Mouse (Mus musculus): Measurements from ENCODE around the gene Klhl10. TPM values are rescaled to one million over a fixed set of nuclear protein-coding genes. Genes with fewer than 3 reads are reported as not detected.
A peak's percentile ranks its signal among the peaks of the same experiment; 100 is the strongest.

The Klhl10 gene
- 0.66 and 0.68 TPM in 2 replicates for polyA plus RNA-seq (2014; fragmentation: Nextera tagmentation; extraction: Ambion mirVana)

- 86% methylated on average over 8 of the region's 8 CpGs for WGBS
- Histone ChIP-seq H3K9me3 (ENCODE audit: control insufficient read depth, low read length) (no peaks in the 10 kb centered on the region), H3K4me2 (replicated peaks; ENCODE audit: low read depth, low read length) (peak within 1 kb of the TSS; percentile 94), H3K27ac (ENCODE audit: low read depth, low read length) (peak within 1 kb of the TSS; percentile 39; the same call in 1 of the 2 replicates), H3K9ac (ENCODE audit: low read depth, low read length) (peak within 1 kb of the TSS; percentile 94), H3K36me3 (ENCODE audit: control insufficient read depth, insufficient read depth, low read length) (no peaks in the 10 kb centered on the region), H3K4me1 (replicated peaks; ENCODE audit: control insufficient read depth, insufficient read depth, low read length) (0 out of 2 replicates have a peak, but pooled peaks cover 2% of the 10 kb centered on the region), H3K27me3 (ENCODE audit: control insufficient read depth, insufficient read depth, low read length) (no peaks in the 10 kb centered on the region), H3K4me3 (ENCODE audit: low read depth, low read length) (peak within 1 kb of the TSS; percentile 78)
- DNase-seq (ENCODE audit: low spot score) (no peak), ATAC-seq (ENCODE audit: low FRiP score) (no peak)
These were observed at the start of gene Klhl10, which contains the start of gene Nt5c3b for GRCm38 (mm10) chr11:100441797-100442196. Gene Klhl10, plus strand, starts transcription at chr11:100441917. Gene Nt5c3b, minus strand, starts transcription at chr11:100441808.

DNA sequence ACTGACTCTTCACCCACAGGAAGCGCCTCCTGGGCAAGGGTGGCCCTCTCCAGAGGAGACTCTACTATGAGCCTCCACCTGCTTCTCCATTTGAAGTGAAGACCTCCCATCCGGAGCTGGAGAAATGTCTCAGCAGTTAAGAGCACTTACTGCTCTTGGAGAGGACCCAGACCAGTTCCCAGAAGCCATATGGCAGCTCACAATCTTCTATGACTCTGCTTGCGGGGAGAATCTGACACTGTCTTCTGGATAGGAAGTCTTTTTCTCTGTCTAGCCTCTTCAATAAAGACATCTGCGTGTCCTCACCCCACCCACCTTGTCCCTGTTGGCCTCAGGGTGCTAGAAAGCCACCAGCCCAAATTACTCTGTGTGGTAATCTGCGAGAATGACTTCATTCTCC, 48.8 kb upstream of the Klhl10 start:
- no peaks in the 10 kb centered on the region for H3K36me3 ChIP-seq (ENCODE audit: control insufficient read depth, insufficient read depth, low read length)
- no peaks in the 10 kb centered on the region for H3K9me3 ChIP-seq (ENCODE audit: control insufficient read depth, low read length)
- no peak overlapping the region for H3K4me2 ChIP-seq (replicated peaks; ENCODE audit: low read depth, low read length)
- ATAC-seq (ENCODE audit: low FRiP score) (no peak), DNase-seq (ENCODE audit: low spot score) (no peak)
- H3K4me3 ChIP-seq (ENCODE audit: low read depth, low read length), result no peak overlapping the region
- no peak overlapping the region for H3K27ac ChIP-seq (ENCODE audit: low read depth, low read length)
- H3K27me3 ChIP-seq (ENCODE audit: control insufficient read depth, insufficient read depth, low read length), result peaks cover 16% of the 10 kb centered on the region
- no peak overlapping the region for H3K9ac ChIP-seq (ENCODE audit: low read depth, low read length)
- 89% methylated on average over 5 of the region's 5 CpGs for WGBS
- H3K4me1 ChIP-seq (replicated peaks; ENCODE audit: control insufficient read depth, insufficient read depth, low read length), result peaks cover 2% of the 10 kb centered on the region; the same call in 1 of the 2 replicates

GRCm38 (mm10) chr11:100393733-100394132, 48.0 kb upstream of the Klhl10 start:
- H3K27me3 ChIP-seq (ENCODE audit: control insufficient read depth, insufficient read depth, low read length), result peaks cover 16% of the 10 kb centered on the region
- no peaks in the 10 kb centered on the region; the same call in 1 of the 2 replicates for H3K4me1 ChIP-seq (replicated peaks; ENCODE audit: control insufficient read depth, insufficient read depth, low read length)
- DNase-seq (ENCODE audit: low spot score), result no peak
- no peak overlapping the region for H3K27ac ChIP-seq (ENCODE audit: low read depth, low read length)
- H3K9me3 ChIP-seq (ENCODE audit: control insufficient read depth, low read length), result no peaks in the 10 kb centered on the region
- no peaks in the 10 kb centered on the region for H3K36me3 ChIP-seq (ENCODE audit: control insufficient read depth, insufficient read depth, low read length)
- no peak overlapping the region for H3K4me2 ChIP-seq (replicated peaks; ENCODE audit: low read depth, low read length)
- 75% methylated on average over 7 of the region's 7 CpGs for WGBS
- no peak overlapping the region for H3K4me3 ChIP-seq (ENCODE audit: low read depth, low read length)
- no peak overlapping the region for H3K9ac ChIP-seq (ENCODE audit: low read depth, low read length)
- no peak for ATAC-seq (ENCODE audit: low FRiP score)

DNA sequence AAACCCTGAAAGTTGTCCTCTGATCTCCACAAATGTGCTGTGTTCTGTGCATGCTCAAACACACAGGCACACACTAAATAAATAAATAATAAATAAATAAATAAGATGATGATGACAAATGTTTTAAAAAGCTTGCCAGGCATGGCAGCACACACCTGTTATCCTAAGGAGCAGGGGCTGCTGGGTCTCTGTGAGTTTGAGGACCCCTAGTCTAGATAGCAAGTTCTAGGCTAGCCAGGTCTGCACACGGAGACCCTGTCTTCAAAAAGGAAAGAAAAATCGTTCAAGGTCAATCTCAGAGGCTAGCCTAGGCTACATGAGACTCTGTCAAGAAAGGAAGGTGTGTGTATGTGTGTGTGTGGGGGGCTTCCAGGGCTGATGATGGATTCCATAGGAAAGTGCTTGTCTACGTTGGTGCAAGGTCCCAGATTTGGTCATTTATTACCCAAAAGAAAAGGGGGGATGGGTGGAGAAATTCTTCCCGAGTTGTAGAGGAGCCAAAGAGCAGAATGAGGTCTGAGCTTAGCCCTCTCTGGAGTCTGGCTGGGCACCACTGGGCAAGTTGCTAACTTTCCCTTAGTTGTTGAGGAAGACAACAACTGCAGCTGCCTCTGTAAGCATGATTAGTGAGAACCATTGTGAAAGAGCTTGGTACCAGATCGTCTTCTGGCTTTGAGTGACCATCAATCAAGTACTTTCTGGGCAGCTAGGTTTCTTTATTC, 47.2 kb upstream of the Klhl10 start:
- H3K9ac ChIP-seq (ENCODE audit: low read depth, low read length), result no peak overlapping the region

DNA sequence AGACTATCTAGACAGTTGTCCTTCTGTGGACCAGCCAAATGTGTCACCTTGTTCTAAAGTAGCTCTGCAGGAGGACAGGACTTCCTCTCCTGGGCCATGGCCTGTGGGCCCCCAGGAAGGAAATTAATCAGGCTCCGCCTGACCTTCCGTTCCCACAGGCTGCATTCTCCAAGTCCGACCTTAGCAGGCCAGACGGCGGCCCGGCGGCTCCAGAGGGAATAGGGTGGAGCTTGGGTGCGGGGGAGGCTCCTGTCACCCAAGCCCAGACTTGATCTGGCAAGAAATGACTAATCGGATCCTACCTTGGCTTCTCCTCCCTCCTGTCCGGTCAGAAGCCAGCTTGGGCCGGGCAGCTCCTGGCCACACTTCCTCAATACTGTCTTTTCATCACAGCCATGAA, 46.5 kb upstream of the Klhl10 start:
- H3K27me3 ChIP-seq (ENCODE audit: control insufficient read depth, insufficient read depth, low read length), result peaks cover 16% of the 10 kb centered on the region
- no peak overlapping the region for H3K27ac ChIP-seq (ENCODE audit: low read depth, low read length)
- WGBS, result 45% methylated on average over 11 of the region's 11 CpGs
- H3K9me3 ChIP-seq (ENCODE audit: control insufficient read depth, low read length), result no peaks in the 10 kb centered on the region
- 0 out of 2 replicates have a peak overlapping the region, but pooled peaks have one; percentile 6 for H3K4me2 ChIP-seq (replicated peaks; ENCODE audit: low read depth, low read length)
- H3K9ac ChIP-seq (ENCODE audit: low read depth, low read length), result no peak overlapping the region
- H3K4me3 ChIP-seq (ENCODE audit: low read depth, low read length), result no peak overlapping the region
- no peaks in the 10 kb centered on the region for H3K36me3 ChIP-seq (ENCODE audit: control insufficient read depth, insufficient read depth, low read length)
- DNase-seq (ENCODE audit: low spot score) (no peak), ATAC-seq (ENCODE audit: low FRiP score) (no peak)
- H3K4me1 ChIP-seq (replicated peaks; ENCODE audit: control insufficient read depth, insufficient read depth, low read length), result no peaks in the 10 kb centered on the region; the same call in 1 of the 2 replicates

More for the DNA sequence above, 47.2 kb upstream of the Klhl10 start:
- DNase-seq (ENCODE audit: low spot score) (no peak), ATAC-seq (ENCODE audit: low FRiP score) (no peak)
- H3K36me3 ChIP-seq (ENCODE audit: control insufficient read depth, insufficient read depth, low read length), result no peaks in the 10 kb centered on the region
- H3K4me3 ChIP-seq (ENCODE audit: low read depth, low read length), result no peak overlapping the region
- no peak overlapping the region for H3K4me2 ChIP-seq (replicated peaks; ENCODE audit: low read depth, low read length)
- no peak overlapping the region for H3K27ac ChIP-seq (ENCODE audit: low read depth, low read length)
- H3K4me1 ChIP-seq (replicated peaks; ENCODE audit: control insufficient read depth, insufficient read depth, low read length), result no peaks in the 10 kb centered on the region; the same call in 1 of the 2 replicates
- WGBS, result 66% methylated on average over 5 of the region's 5 CpGs
- H3K27me3 ChIP-seq (ENCODE audit: control insufficient read depth, insufficient read depth, low read length), result peaks cover 16% of the 10 kb centered on the region
- no peaks in the 10 kb centered on the region for H3K9me3 ChIP-seq (ENCODE audit: control insufficient read depth, low read length)

DNA sequence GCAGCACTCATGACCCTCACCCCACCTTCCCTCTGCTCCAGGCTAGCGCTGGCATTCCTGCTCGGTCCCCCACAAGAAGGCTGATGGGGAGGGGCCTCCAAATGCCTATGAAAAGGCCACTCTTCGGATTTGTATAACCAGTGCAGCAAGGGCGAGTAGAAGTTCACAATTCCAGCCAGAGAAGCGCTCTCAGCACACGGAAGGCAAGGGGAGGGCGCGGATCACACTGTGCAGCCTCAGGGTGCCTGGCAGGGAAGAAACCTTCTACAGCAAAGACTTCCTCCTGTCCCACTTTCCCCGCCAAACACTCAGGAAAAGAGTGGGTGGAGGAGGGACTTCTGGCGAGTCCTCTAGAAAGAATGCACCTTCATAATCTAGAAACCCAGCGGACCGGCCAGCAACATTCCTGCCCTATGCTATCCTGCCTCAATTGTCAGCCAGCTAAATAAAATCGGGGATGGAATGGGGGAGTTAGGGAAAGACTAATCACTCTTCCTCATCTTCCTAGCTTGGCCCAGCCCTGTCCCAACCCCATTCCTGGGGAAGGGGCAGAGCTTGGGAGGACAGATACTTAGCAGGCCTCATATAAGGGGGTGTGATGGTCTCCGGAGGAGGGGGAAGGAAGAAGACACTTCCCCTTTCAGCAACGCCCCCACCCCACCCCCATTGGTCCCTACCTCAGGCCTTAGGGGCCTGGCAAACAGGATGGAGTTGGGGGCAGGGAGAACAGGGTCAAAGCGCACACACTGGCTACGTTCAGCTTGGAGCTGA, 45.7 kb upstream of the Klhl10 start:
- H3K4me1 ChIP-seq (replicated peaks; ENCODE audit: control insufficient read depth, insufficient read depth, low read length), result no peaks in the 10 kb centered on the region; the same call in 1 of the 2 replicates
- H3K27ac ChIP-seq (ENCODE audit: low read depth, low read length), result 0 out of 2 replicates have a peak overlapping the region, but pooled peaks have one; percentile 14
- no peak overlapping the region for H3K9ac ChIP-seq (ENCODE audit: low read depth, low read length)
- DNase-seq (ENCODE audit: low spot score) (no peak), ATAC-seq (ENCODE audit: low FRiP score) (no peak)
- peaks cover 16% of the 10 kb centered on the region for H3K27me3 ChIP-seq (ENCODE audit: control insufficient read depth, insufficient read depth, low read length)
- H3K4me3 ChIP-seq (ENCODE audit: low read depth, low read length), result peak overlapping the region; percentile 53; the same call in 1 of the 2 replicates
- 36% methylated on average over 15 of the region's 17 CpGs for WGBS
- H3K36me3 ChIP-seq (ENCODE audit: control insufficient read depth, insufficient read depth, low read length), result no peaks in the 10 kb centered on the region
- H3K9me3 ChIP-seq (ENCODE audit: control insufficient read depth, low read length), result no peaks in the 10 kb centered on the region
- peak overlapping the region; percentile 39 for H3K4me2 ChIP-seq (replicated peaks; ENCODE audit: low read depth, low read length)

- WGBS, result 6% methylated on average over 42 of the region's 42 CpGs
- Histone ChIP-seq H3K4me3 (ENCODE audit: low read depth, low read length) (peak overlapping the region; percentile 53), H3K4me1 (replicated peaks; ENCODE audit: control insufficient read depth, insufficient read depth, low read length) (no peaks in the 10 kb centered on the region; the same call in 1 of the 2 replicates), H3K27ac (ENCODE audit: low read depth, low read length) (peak overlapping the region; percentile 17; the same call in 1 of the 2 replicates), H3K9ac (ENCODE audit: low read depth, low read length) (peak overlapping the region; percentile 74), H3K4me2 (replicated peaks; ENCODE audit: low read depth, low read length) (peak overlapping the region; percentile 39), H3K36me3 (ENCODE audit: control insufficient read depth, insufficient read depth, low read length) (no peaks in the 10 kb centered on the region), H3K27me3 (ENCODE audit: control insufficient read depth, insufficient read depth, low read length) (peaks cover 16% of the 10 kb centered on the region), H3K9me3 (ENCODE audit: control insufficient read depth, low read length) (no peaks in the 10 kb centered on the region)
- ATAC-seq (ENCODE audit: low FRiP score), result peak; percentile 8
- peak; percentile 35 for DNase-seq (ENCODE audit: low spot score)
These were observed 44.7 kb upstream of the Klhl10 start for GRCm38 (mm10) chr11:100396886-100397599.

All from hindbrain, embryonic 11.5 days (tissue).